1 mouse cellular context compared by ENCODE assay signal in the genomic region with DNA sequence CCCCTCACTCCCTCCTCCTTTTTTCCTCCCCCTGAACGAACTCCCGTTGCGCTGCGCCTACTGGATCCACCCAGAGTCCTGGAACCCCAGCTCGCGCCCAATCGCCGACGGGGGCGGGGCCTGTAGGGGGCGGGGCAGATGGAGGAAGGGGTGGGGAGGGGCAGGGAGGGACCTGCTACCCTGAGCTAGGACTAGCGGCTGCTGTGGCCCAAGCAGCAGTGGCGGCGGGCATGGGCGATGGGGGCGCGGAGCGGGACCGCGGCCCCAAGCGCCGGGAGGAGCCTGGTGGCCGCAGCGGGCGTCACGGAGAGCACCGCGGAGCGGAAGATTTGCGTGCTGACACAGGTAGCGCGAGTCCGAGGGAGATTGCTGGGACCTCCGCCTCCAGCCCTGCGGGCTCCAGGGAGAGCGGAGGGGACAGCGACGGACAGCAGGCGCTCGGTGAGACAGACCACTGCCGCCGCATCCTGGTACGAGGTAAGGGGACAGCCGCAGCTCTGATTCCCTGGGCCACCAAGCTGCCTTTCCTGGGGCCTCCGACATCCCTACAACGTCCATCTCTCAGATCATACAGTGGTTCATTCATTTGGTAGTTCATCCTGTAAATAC.
TF ChIP-seq lines count a peak whose summit lies in the region.

Vax2 (plus strand) TSS at position 198 of the 609 bp plus-strand sequence.

TF ChIP-seq in CH12.LX, 34 proteins besides CTCF, POLR2A, EP300 and RAD21 (continued from another document):
- TF ChIP-seq TCF12 (IDR thresholded peaks at IDR 0.05; ENCODE audit: low read depth, low read length) (no peak), MAFK (IDR thresholded peaks at IDR 0.05; ENCODE audit: insufficient replicate concordance, low read length) (no peak), POLR2AphosphoS2 (IDR thresholded peaks at IDR 0.05; ENCODE audit: low read depth, low read length) (no peak), MAZ (IDR thresholded peaks at IDR 0.05; ENCODE audit: low read depth, low read length) (no peak), JUN (IDR thresholded peaks at IDR 0.05; ENCODE audit: insufficient read depth, low read depth, low read length) (no peak), SMC3 (IDR thresholded peaks at IDR 0.05; ENCODE audit: low read depth, low read length) (no peak), ZNF384 (IDR thresholded peaks at IDR 0.05; ENCODE audit: low read depth, low read length) (no peak), UBTF (IDR thresholded peaks at IDR 0.05; ENCODE audit: low read depth, low read length) (no peak), E2F4 (IDR thresholded peaks at IDR 0.05; ENCODE audit: insufficient replicate concordance, low read depth, low read length) (no peak), BHLHE40 (IDR thresholded peaks at IDR 0.05; ENCODE audit: low read depth, low read length) (no peak)
